Mouse (Mus musculus): ENCODE measurements at regions not wholly inside any gene's neighbourhood (a gene's known extent, or its start where the extent isn't known, plus 50 kb on each side); places are given as distances from the start of the nearest gene placed in this dataset.

DNA sequence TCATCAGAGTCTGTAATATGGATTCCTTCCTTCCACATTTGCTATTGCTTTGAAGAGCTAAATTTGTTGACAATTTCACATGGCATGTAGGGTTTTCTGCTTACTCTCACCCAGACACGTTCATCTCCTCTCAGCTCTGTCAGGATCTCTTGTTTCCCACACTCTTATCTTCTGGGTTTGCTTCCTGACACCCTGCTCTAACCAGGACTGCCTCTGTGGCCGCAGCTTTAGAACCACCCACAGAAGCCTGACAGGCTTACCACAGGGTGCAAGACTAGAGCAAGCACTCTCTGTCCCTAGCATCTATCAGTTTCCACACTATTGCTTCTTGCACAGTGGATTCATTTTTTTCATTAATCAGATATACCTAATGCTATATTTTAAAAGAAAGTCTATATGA, 408.5 kb upstream of the Btbd3 start:
- ATAC-seq (replicated peaks; ENCODE audit: poor library complexity): no peak

- peak; percentile 31; the same call in 1 of the 2 replicates for ATAC-seq (replicated peaks; ENCODE audit: poor library complexity)
Observed at GRCm38 (mm10) chr2:137827814-137828374, 428.5 kb upstream of the Btbd3 start.

- no peak for ATAC-seq (replicated peaks; ENCODE audit: poor library complexity)
Observed at GRCm38 (mm10) chr2:137821344-137821916, 434.9 kb upstream of the Btbd3 start.

GRCm38 (mm10) chr2:137814945-137815344, 441.4 kb upstream of the Btbd3 start:
- peak; percentile 50; the same call in 1 of the 2 replicates for ATAC-seq (replicated peaks; ENCODE audit: poor library complexity)

- no peak for ATAC-seq (replicated peaks; ENCODE audit: poor library complexity)
Observed at GRCm38 (mm10) chr2:137808401-137809230, 447.7 kb upstream of the Btbd3 start.

GRCm38 (mm10) chr2:137807594-137808295, 448.6 kb upstream of the Btbd3 start:
- peak; percentile 85 for ATAC-seq (replicated peaks; ENCODE audit: poor library complexity)

DNA sequence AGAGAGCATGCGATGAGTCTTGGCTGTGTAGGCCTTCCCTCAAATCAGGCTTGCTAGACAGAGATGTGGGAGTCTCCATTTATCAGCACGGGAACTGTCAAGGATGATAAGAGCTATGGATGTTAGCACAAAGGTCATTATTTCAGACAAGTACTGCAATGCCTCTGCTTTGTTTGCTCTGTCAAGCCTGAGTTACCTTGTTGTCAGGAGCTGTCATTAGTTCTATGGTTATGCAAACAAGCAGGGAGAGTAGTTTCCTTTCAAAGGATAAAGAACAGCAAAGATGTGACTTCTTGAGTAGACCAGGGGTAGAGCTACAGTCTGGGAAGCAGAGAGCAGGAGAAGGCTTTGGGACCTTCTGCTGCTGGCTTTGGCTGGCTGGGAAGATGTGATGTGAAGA, 461.5 kb upstream of the Btbd3 start:
- no peak for ATAC-seq (replicated peaks; ENCODE audit: poor library complexity)

- ATAC-seq (replicated peaks; ENCODE audit: poor library complexity): no peak
Observed at GRCm38 (mm10) chr2:137784091-137784490, 472.3 kb upstream of the Btbd3 start.

- ATAC-seq (replicated peaks; ENCODE audit: poor library complexity): peak; percentile 80
Observed at GRCm38 (mm10) chr2:137777430-137777829, 478.9 kb upstream of the Btbd3 start.

DNA sequence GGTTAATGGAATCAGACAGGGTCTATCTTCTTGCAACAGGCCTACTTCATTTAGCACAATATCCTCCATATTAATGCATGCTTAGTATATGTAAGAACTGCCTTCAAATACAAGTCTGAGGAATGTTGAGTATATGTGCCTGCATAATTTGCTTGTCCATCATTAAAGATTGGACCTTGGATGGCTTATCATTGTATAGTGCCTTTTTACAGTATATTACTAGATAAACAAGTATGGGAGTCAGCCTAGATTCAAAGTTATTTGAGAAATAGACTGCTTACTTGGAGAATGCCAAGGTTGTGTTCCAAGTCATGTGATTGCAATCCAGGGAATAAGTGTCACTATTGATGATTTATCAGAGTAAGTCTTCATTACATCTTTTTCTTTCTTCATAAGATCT, 491.6 kb upstream of the Btbd3 start:
- no peak for ATAC-seq (replicated peaks; ENCODE audit: poor library complexity)

GRCm38 (mm10) chr2:137759455-137759854, 496.9 kb upstream of the Btbd3 start:
- ATAC-seq (replicated peaks; ENCODE audit: poor library complexity): no peak

DNA sequence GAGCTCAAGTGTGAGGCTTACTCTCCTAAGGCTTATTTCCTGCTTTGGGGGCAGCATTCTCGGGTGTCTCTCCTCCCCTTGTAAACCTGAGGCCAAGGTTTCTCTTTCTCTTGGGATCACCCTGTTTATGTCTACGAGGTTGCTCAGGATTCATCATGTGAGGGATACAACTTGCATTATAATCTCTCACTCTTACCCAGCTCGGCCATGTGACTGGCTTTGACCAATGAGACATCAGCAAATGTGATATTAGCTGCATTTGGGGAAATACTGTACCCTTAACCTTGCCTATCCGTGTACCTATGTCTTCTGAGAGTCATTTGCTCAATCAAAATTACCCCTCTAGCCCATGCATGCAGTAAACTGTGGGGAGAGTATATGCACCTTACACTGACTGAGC, 498.0 kb upstream of the Btbd3 start:
- ATAC-seq (replicated peaks; ENCODE audit: poor library complexity): no peak

- ATAC-seq (replicated peaks; ENCODE audit: poor library complexity): no peak
Observed at GRCm38 (mm10) chr2:137757231-137758212, 498.8 kb upstream of the Btbd3 start.

GRCm38 (mm10) chr2:137756220-137756619, 500.1 kb upstream of the Btbd3 start:
- ATAC-seq (replicated peaks; ENCODE audit: poor library complexity): no peak

DNA sequence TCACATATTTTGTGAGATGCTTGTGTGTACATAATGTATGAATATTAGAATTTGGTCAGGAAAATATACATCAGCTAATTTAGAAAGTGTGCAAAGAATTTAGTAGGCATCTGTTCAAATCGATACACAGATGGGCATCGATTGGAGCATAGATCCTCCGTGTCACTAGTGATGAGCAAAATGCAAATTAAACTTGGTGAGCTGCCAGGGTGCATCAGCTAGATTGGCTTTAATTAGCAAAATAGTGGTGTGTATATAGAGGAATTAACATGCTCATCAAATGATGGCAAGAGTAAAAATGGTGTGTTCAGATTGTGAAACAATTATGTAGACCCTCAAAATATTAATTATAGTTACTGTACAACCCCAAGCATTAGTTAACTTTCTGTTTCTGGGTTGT, 501.9 kb upstream of the Btbd3 start:
- ATAC-seq (replicated peaks; ENCODE audit: poor library complexity): no peak

DNA sequence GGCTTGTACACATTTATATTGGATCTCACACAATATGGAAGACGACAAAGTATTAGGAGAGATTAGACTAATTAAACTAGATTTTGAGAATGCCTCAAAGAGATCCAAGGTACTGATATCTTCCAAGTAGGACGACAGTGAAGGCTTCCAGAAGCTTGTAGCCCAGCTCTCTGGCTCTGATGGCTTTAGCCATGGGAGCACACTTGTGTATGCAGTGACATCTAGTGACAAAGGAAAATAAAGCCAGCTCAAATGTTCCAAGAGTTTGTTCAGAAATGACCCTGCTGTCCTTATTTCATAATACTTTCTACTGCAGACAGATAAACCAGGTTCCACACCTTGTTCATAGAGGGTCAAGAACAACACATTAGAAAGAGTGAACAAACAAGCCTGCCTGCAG, 524.0 kb upstream of the Btbd3 start:
- ATAC-seq (replicated peaks; ENCODE audit: poor library complexity): no peak

DNA sequence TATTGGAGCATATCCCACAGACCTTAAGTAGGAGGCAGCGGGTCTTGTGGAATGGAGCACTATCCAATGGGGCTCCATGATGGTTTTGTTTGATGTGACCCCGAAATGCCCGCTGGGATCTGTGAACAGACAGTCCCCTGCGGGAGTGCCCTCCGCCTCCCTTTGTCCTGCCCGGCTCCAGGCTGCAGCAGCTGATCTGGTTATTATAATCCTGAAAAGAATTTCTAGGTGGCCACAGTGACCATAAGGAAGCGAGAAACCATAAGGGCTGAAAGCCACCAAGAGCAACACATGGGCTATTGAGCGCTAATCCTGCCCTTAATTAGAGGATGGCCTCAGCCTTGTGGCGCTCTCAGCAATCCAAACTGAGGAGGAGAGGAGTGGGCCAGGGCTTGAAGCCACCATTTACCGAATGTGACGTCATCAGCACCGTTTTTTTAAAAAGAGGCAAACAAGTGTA, 525.9 kb upstream of the Btbd3 start:
- no peak for ATAC-seq (replicated peaks; ENCODE audit: poor library complexity)

GRCm38 (mm10) chr2:137729871-137730270, 526.5 kb upstream of the Btbd3 start:
- no peak for ATAC-seq (replicated peaks; ENCODE audit: poor library complexity)

GRCm38 (mm10) chr2:137729207-137729606, 527.2 kb upstream of the Btbd3 start:
- no peak for ATAC-seq (replicated peaks; ENCODE audit: poor library complexity)

DNA sequence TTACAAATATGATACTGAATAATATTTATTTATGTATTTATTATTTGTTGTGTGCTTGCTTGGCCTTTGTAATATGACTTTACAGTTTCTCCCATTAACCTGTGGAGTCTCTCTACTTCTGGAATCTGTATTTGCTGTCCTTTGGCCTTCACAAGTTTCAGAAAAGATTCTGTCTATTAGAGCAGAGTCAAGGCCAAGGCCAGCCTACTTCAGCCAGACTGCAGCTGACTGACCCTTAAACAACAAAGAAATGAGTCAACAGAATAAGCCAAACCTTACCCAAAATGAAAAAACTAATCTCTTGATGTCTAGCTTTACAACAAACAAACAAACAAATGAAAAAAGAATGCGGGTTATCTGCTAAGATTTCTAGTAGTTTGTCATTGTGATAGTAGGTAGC, 532.7 kb upstream of the Btbd3 start:
- ATAC-seq (replicated peaks; ENCODE audit: poor library complexity): no peak
